Mouse (Mus musculus): ENCODE data around the gene Klf5.

Gene Klf5

GRCm38 (mm10) chr14:99298385-99299021 is at the start of gene Klf5:
TSS of gene Klf5 (plus strand) at chr14:99298691.
- DNase-seq (ENCODE audit: low spot score in 2 of 2) = peak; percentile 76 to 78

GRCm38 (mm10) chr14:99262026-99262425 is 36.5 kb upstream of the Klf5 start:
- DNase-seq (ENCODE audit: low spot score in 2 of 2) = no peak

GRCm38 (mm10) chr14:99263816-99264215 is 34.7 kb upstream of the Klf5 start:
- no peak for DNase-seq (ENCODE audit: low spot score in 2 of 2)

- DNase-seq (ENCODE audit: low spot score in 2 of 2) = no peak
These were observed 32.7 kb upstream of the Klf5 start for GRCm38 (mm10) chr14:99265791-99266190.

GRCm38 (mm10) chr14:99266749-99267148 is 31.7 kb upstream of the Klf5 start:
- DNase-seq (ENCODE audit: low spot score in 2 of 2) = no peak

GRCm38 (mm10) chr14:99274056-99274455 is 24.4 kb upstream of the Klf5 start:
- no peak for DNase-seq (ENCODE audit: low spot score in 2 of 2)

GRCm38 (mm10) chr14:99275827-99276226 is 22.7 kb upstream of the Klf5 start:
- DNase-seq (ENCODE audit: low spot score in 2 of 2) = no peak

- DNase-seq (ENCODE audit: low spot score in 2 of 2) = no peak
These were observed 20.2 kb upstream of the Klf5 start for GRCm38 (mm10) chr14:99278312-99278711.

GRCm38 (mm10) chr14:99278763-99279486 is 19.6 kb upstream of the Klf5 start:
- DNase-seq (ENCODE audit: low spot score in 2 of 2) = peak in 1 of 2 experiments; percentile 12

GRCm38 (mm10) chr14:99280399-99280798 is 18.1 kb upstream of the Klf5 start:
- DNase-seq (ENCODE audit: low spot score in 2 of 2) = no peak

GRCm38 (mm10) chr14:99280825-99281433 is 17.6 kb upstream of the Klf5 start:
- DNase-seq (ENCODE audit: low spot score in 2 of 2) = no peak

GRCm38 (mm10) chr14:99285486-99285885 is 13.0 kb upstream of the Klf5 start:
- DNase-seq (ENCODE audit: low spot score in 2 of 2) = no peak

- no peak for DNase-seq (ENCODE audit: low spot score in 2 of 2)
These were observed 6.3 kb upstream of the Klf5 start for GRCm38 (mm10) chr14:99292176-99292575.

GRCm38 (mm10) chr14:99294424-99294823 is 4.1 kb upstream of the Klf5 start:
- no peak for DNase-seq (ENCODE audit: low spot score in 2 of 2)

- DNase-seq (ENCODE audit: low spot score in 2 of 2) = no peak
These were observed 2.7 kb upstream of the Klf5 start for GRCm38 (mm10) chr14:99295606-99296341.

- peak; percentile 33 to 43 for DNase-seq (ENCODE audit: low spot score in 2 of 2)
These were observed 561 bp downstream of the Klf5 start for GRCm38 (mm10) chr14:99299022-99299481.

GRCm38 (mm10) chr14:99299701-99300191 is 1.3 kb downstream of the Klf5 start:
- no peak for DNase-seq (ENCODE audit: low spot score in 2 of 2)

- DNase-seq (ENCODE audit: low spot score in 2 of 2) = no peak
These were observed 3.0 kb downstream of the Klf5 start for GRCm38 (mm10) chr14:99301472-99301871.

- DNase-seq (ENCODE audit: low spot score in 2 of 2) = no peak
These were observed 5.9 kb downstream of the Klf5 start for GRCm38 (mm10) chr14:99304387-99304786.

GRCm38 (mm10) chr14:99304997-99305792 is 6.7 kb downstream of the Klf5 start:
- DNase-seq (ENCODE audit: low spot score in 2 of 2) = no peak

GRCm38 (mm10) chr14:99306410-99306809 is 7.9 kb downstream of the Klf5 start:
- DNase-seq (ENCODE audit: low spot score in 2 of 2) = no peak

All from spleen, postnatal 14 days (tissue).